Mouse (Mus musculus) liver, embryonic 14 days (tissue): ENCODE measurements around the gene Zfp189. TPM values are rescaled to one million over a fixed set of nuclear protein-coding genes. Genes with fewer than 3 reads are reported as not detected.

Experiments used
- polyA plus RNA-seq: library from polyadenylated mRNA; depleted of rRNA; stranded (reverse); fragments of >200 nt; gene quantifications from 2 replicates; pipeline ENCODE4 v1.2.3, GENCODE M21; 2012; rRNA removed

Gene Zfp189
- 1.5 and 1.9 TPM in 2 replicates for polyA plus RNA-seq

GRCm38 (mm10) chr4:49520572-49521340 is at the start of gene Zfp189, which contains the start of gene Mrpl50:
Zfp189 (plus strand) TSS chr4:49521176.
Mrpl50 (minus strand) TSS chr4:49521093.

GRCm38 (mm10) chr4:49473435-49474100 is 47.4 kb upstream of the Zfp189 start, which contains the start of gene Acnat1:
Acnat1 (minus strand) TSS chr4:49473912.

GRCm38 (mm10) chr4:49506386-49506785 is 14.6 kb upstream of the Zfp189 start, which contains the start of gene Baat:
Baat (minus strand) TSS chr4:49506557.

DNA sequence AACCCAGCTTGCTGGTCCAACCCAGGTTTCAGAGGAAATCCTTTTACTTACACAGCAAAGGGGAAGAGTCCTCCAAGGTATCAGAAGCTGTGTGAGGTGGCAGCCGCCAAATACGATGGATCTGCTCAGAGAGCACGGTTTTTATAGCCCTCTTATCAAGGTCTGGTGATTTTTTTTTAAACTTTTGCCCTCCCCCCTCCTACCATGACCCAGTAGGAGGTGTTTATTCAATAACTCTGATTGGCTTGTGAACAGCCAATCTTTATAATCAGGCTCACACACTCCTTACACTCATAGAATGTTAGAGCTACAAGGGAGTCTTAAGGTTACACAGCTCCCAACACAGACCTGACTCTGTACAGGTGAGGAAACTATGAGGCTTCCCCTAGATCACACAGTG is 28.4 kb downstream of the Zfp189 start, which contains the start of gene Aldob:
Gene Aldob (minus strand): TSS at position 164 of the 400 bp plus-strand sequence.

Other genes starting within 250 kb of the Zfp189 start
- gene Acnat2, start 113.0 kb upstream of the Zfp189 start, polyA plus RNA-seq, result 0.15 TPM in 2 replicates
- gene Acnat1, start 47.3 kb upstream of the Zfp189 start, polyA plus RNA-seq, result 0.81 and 1.0 TPM in 2 replicates
- gene Baat, start 14.6 kb upstream of the Zfp189 start, polyA plus RNA-seq, result 0.49 and 0.62 TPM in 2 replicates
- 20.6 and 23.6 TPM in 2 replicates for gene Mrpl50, start 83 bp upstream of the Zfp189 start, polyA plus RNA-seq
- 93.2 and 113 TPM in 2 replicates for gene Aldob, start 28.4 kb downstream of the Zfp189 start, polyA plus RNA-seq
- gene Tmem246, start 76.7 kb downstream of the Zfp189 start, polyA plus RNA-seq, result 4.2 and 4.3 TPM in 2 replicates
- 16.1 and 17.3 TPM in 2 replicates for gene Rnf20, start 110.8 kb downstream of the Zfp189 start, polyA plus RNA-seq
- 0.01 TPM in 1 of 2 replicates, not detected in the other for gene Ppp3r2, start 160.8 kb downstream of the Zfp189 start, polyA plus RNA-seq